Mouse (Mus musculus): Measurements from ENCODE around the gene Gm4922. TPM values are rescaled to one million over a fixed set of nuclear protein-coding genes. Genes with fewer than 3 reads are reported as not detected.

The Gm4922 gene
- polyA plus RNA-seq (2014; fragmentation: Illumina TruSeq; extraction: RNeasy Lipid Tissue Mini Kit (QIAGEN cat#74804); ENCODE audit: low read depth, low replicate concordance): not detected

DNA sequence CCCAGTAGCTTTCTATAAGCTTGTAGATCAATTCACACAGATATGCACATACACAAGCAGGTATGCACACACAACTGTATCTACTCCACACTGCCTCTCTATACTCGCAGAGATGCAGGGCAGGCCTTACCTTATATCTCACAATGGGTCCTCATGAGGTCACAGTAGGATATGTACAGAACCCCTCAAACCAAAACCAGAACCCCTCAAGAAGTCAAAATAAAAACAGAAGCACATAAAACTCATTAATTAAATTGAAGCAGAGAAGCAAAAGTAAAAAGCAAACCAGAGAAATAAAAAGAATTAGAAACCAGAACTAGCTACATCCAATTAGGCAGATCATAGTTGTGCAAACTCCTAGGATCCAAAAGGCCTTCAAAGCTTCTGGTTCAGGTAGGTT lies at the start of gene Gm4922:
Gene Gm4922 (minus strand): TSS at position 101 of the 400 bp plus-strand sequence.

DNA sequence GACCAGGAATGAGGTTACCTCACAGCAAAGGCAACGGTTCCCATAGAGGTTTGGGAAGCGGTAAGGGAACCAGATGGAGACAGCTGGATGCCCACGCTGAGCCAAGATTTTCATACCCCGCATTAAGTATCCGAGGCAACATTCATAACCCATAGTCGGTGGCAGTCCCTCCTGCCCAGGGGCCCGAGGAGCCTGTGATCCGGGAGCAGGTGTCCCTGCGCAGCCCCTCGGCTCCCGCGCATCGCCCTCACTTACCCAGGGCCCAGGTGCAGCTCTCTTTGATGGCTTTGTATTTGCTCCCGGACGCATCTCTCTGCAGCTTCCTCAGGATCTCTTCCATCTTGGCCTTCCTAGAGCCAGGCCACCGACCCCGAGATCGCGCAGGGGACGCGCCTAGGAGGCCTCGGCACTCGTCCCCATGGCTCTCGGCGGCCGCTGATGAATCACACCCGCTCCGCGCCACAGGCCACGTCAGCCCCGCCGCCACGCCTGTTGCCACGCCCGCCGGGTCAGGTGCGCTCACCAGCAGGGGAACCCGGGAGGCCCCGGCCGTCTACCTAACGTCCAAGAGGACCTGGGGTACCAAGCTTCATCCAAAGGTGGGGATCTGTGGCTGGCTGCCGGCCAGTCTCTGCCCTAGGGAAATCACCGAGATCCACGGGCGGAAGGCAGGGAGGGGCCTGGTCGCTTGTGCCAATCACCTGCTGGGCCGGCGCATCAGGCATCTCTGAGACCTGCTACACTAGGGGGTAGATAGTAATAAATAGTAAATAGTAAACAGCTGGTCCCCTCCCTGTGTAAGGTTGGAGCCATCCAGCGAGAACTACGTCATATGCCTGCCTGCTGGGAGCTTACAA lies 43.1 kb downstream of the Gm4922 start, which contains the start of gene Arfgef3:
Gene Arfgef3 (minus strand): TSS at position 664 of the 857 bp plus-strand sequence.

Other genes starting within 250 kb of the Gm4922 start
- gene Hebp2, start 240.7 kb downstream of the Gm4922 start, polyA plus RNA-seq (2014; fragmentation: Illumina TruSeq; extraction: RNeasy Lipid Tissue Mini Kit (QIAGEN cat#74804); ENCODE audit: low read depth, low replicate concordance): 26.8 TPM
- gene Arfgef3, start 42.8 kb downstream of the Gm4922 start, polyA plus RNA-seq (2014; fragmentation: Illumina TruSeq; extraction: RNeasy Lipid Tissue Mini Kit (QIAGEN cat#74804); ENCODE audit: low read depth, low replicate concordance): 3.7 TPM
- gene Perp, start 58.2 kb upstream of the Gm4922 start, polyA plus RNA-seq (2014; fragmentation: Illumina TruSeq; extraction: RNeasy Lipid Tissue Mini Kit (QIAGEN cat#74804); ENCODE audit: low read depth, low replicate concordance): 68.6 TPM
- gene Tnfaip3, start 228.9 kb upstream of the Gm4922 start, polyA plus RNA-seq (2014; fragmentation: Illumina TruSeq; extraction: RNeasy Lipid Tissue Mini Kit (QIAGEN cat#74804); ENCODE audit: low read depth, low replicate concordance): 6.1 TPM

Measured in adipose tissue, adult 10 weeks (tissue).